Mouse (Mus musculus): ENCODE data around the gene Piezo1. TPM values are rescaled to one million over a fixed set of nuclear protein-coding genes. Genes with fewer than 3 reads are reported as not detected.

Piezo1 gene
- polyA plus RNA-seq, 1 experiment = 146 TPM

GRCm38 (mm10) chr8:122571750-122572267 is 20.7 kb upstream of the Piezo1 start:
- no peak overlapping the region for H3K27ac ChIP-seq (ENCODE audit: insufficient read depth, low read length)
- no peak overlapping the region for H3K4me3 ChIP-seq (ENCODE audit: insufficient read depth, low read length)
- peaks cover 9% of the 10 kb centered on the region; the same call in 1 of the 2 replicates for H3K4me1 ChIP-seq (ENCODE audit: control insufficient read depth, insufficient read depth, low read length)
- TF ChIP-seq POLR2A (IDR thresholded peaks at IDR 0.05; ENCODE audit: low read depth, low read length) = no peak
- no peak for TF ChIP-seq CTCF (IDR thresholded peaks at IDR 0.05; ENCODE audit: borderline replicate concordance, insufficient read depth, low read length)

DNA sequence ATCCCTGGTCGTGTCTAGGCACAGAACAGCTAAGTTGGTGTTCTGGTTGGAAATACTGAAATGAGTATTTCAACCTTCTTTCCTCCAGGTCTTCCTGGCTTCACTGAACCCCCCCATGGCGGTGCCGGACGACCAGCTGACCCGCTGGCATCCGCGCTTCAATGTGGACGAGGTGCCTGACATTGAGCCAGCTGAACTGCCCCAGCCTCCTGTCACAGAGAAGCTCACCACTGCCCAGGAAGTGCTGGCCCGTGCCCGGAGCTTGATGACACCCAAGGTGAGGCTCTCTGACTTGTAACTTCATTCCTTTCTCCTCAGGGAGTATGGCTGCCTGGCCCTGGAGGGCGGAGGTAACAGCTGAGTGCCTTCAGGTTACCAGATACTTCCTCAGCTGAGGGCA is 20.0 kb upstream of the Piezo1 start:
- no peak for TF ChIP-seq POLR2A (IDR thresholded peaks at IDR 0.05; ENCODE audit: low read depth, low read length)
- TF ChIP-seq CTCF (IDR thresholded peaks at IDR 0.05; ENCODE audit: borderline replicate concordance, insufficient read depth, low read length) = no peak
- H3K4me1 ChIP-seq (ENCODE audit: control insufficient read depth, insufficient read depth, low read length) = peaks cover 14% of the 10 kb centered on the region; the same call in 1 of the 2 replicates
- no peak overlapping the region for H3K27ac ChIP-seq (ENCODE audit: insufficient read depth, low read length)
- H3K4me3 ChIP-seq (ENCODE audit: insufficient read depth, low read length) = no peak overlapping the region

- no peak overlapping the region for H3K4me3 ChIP-seq (ENCODE audit: insufficient read depth, low read length)
- peaks cover 8% of the 10 kb centered on the region; the same call in 1 of the 2 replicates for H3K4me1 ChIP-seq (ENCODE audit: control insufficient read depth, insufficient read depth, low read length)
- H3K27ac ChIP-seq (ENCODE audit: insufficient read depth, low read length) = no peak overlapping the region
- TF ChIP-seq CTCF (IDR thresholded peaks at IDR 0.05; ENCODE audit: borderline replicate concordance, insufficient read depth, low read length) (no peak), POLR2A (IDR thresholded peaks at IDR 0.05; ENCODE audit: low read depth, low read length) (no peak)
Measured at GRCm38 (mm10) chr8:122569996-122570395, 18.9 kb upstream of the Piezo1 start.

DNA sequence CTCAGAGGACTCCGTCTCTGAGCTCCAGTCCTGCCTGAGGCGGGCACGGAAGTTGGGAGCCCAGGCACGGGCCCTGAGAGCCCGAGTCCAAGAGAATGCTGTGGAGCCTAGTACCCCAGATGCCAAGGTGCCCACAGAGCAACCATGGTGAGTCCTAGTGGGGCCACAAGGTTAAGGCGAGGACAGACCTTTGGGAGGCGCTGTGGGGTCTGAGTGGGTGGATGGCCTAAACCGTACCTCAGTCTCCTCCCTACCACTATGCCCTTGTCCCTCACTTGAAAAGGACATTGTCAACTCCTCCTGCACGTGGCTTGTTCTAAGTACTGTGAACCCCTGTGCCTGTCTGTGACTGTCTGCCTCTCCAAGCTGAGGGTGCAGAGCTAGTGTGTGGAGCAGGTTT is 18.2 kb upstream of the Piezo1 start:
- peak overlapping the region; percentile 72 for H3K4me3 ChIP-seq (ENCODE audit: insufficient read depth, low read length)
- no peak overlapping the region for H3K27ac ChIP-seq (ENCODE audit: insufficient read depth, low read length)
- TF ChIP-seq CTCF (IDR thresholded peaks at IDR 0.05; ENCODE audit: borderline replicate concordance, insufficient read depth, low read length) (no peak), POLR2A (IDR thresholded peaks at IDR 0.05; ENCODE audit: low read depth, low read length) (no peak)
- H3K4me1 ChIP-seq (ENCODE audit: control insufficient read depth, insufficient read depth, low read length) = peaks cover 6% of the 10 kb centered on the region; the same call in 1 of the 2 replicates

- no peak overlapping the region for H3K27ac ChIP-seq (ENCODE audit: insufficient read depth, low read length)
- peak overlapping the region; percentile 72 for H3K4me3 ChIP-seq (ENCODE audit: insufficient read depth, low read length)
- H3K4me1 ChIP-seq (ENCODE audit: control insufficient read depth, insufficient read depth, low read length) = peaks cover 6% of the 10 kb centered on the region; the same call in 1 of the 2 replicates
- peak; percentile 18; the same call in 1 of the 2 replicates for TF ChIP-seq CTCF (IDR thresholded peaks at IDR 0.05; ENCODE audit: borderline replicate concordance, insufficient read depth, low read length)
- no peak for TF ChIP-seq POLR2A (IDR thresholded peaks at IDR 0.05; ENCODE audit: low read depth, low read length)
Measured at GRCm38 (mm10) chr8:122568881-122569309, 17.8 kb upstream of the Piezo1 start.

- peaks cover 6% of the 10 kb centered on the region; the same call in 1 of the 2 replicates for H3K4me1 ChIP-seq (ENCODE audit: control insufficient read depth, insufficient read depth, low read length)
- H3K27ac ChIP-seq (ENCODE audit: insufficient read depth, low read length) = peak overlapping the region; percentile 73
- peak overlapping the region; percentile 72 for H3K4me3 ChIP-seq (ENCODE audit: insufficient read depth, low read length)
- TF ChIP-seq POLR2A (IDR thresholded peaks at IDR 0.05; ENCODE audit: low read depth, low read length) (no peak), CTCF (IDR thresholded peaks at IDR 0.05; ENCODE audit: borderline replicate concordance, insufficient read depth, low read length) (no peak)
Measured at GRCm38 (mm10) chr8:122568109-122568504, 17.0 kb upstream of the Piezo1 start.

GRCm38 (mm10) chr8:122567361-122568108 is 16.4 kb upstream of the Piezo1 start, which contains the start of gene Cdt1:
Gene Cdt1 (plus strand): TSS chr8:122568015.
- TF ChIP-seq CTCF (IDR thresholded peaks at IDR 0.05; ENCODE audit: borderline replicate concordance, insufficient read depth, low read length) (no peak), POLR2A (IDR thresholded peaks at IDR 0.05; ENCODE audit: low read depth, low read length) (peak; percentile 72)
- Histone ChIP-seq H3K4me1 (ENCODE audit: control insufficient read depth, insufficient read depth, low read length) (peaks cover 6% of the 10 kb centered on the region; the same call in 1 of the 2 replicates), H3K27ac (ENCODE audit: insufficient read depth, low read length) (peak within 1 kb of the TSS; percentile 97), H3K4me3 (ENCODE audit: insufficient read depth, low read length) (peak within 1 kb of the TSS; percentile 72)

DNA sequence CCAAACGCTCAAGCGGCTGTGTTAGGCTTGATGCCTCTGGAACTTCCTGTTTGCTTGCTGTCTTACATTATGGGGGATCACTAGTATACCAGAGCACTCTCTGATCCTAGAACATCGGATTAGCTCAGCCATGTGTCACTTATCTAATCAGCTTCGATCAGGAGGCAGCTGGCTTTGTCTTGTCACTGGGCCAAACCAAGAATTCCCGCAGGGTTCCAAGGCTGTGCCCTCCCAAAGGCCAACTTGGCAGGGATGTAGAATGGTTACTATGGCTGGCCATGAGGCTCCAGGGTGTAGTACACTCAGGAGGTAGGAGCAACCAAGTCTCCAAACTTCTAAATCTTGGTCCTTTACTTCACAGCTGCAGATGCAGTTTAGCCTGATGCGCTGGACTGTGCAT is 15.6 kb upstream of the Piezo1 start:
- H3K4me1 ChIP-seq (ENCODE audit: control insufficient read depth, insufficient read depth, low read length) = peaks cover 6% of the 10 kb centered on the region; the same call in 1 of the 2 replicates
- TF ChIP-seq POLR2A (IDR thresholded peaks at IDR 0.05; ENCODE audit: low read depth, low read length) (no peak), CTCF (IDR thresholded peaks at IDR 0.05; ENCODE audit: borderline replicate concordance, insufficient read depth, low read length) (no peak)
- peak overlapping the region; percentile 42 for H3K4me3 ChIP-seq (ENCODE audit: insufficient read depth, low read length)
- H3K27ac ChIP-seq (ENCODE audit: insufficient read depth, low read length) = peak overlapping the region; percentile 97

DNA sequence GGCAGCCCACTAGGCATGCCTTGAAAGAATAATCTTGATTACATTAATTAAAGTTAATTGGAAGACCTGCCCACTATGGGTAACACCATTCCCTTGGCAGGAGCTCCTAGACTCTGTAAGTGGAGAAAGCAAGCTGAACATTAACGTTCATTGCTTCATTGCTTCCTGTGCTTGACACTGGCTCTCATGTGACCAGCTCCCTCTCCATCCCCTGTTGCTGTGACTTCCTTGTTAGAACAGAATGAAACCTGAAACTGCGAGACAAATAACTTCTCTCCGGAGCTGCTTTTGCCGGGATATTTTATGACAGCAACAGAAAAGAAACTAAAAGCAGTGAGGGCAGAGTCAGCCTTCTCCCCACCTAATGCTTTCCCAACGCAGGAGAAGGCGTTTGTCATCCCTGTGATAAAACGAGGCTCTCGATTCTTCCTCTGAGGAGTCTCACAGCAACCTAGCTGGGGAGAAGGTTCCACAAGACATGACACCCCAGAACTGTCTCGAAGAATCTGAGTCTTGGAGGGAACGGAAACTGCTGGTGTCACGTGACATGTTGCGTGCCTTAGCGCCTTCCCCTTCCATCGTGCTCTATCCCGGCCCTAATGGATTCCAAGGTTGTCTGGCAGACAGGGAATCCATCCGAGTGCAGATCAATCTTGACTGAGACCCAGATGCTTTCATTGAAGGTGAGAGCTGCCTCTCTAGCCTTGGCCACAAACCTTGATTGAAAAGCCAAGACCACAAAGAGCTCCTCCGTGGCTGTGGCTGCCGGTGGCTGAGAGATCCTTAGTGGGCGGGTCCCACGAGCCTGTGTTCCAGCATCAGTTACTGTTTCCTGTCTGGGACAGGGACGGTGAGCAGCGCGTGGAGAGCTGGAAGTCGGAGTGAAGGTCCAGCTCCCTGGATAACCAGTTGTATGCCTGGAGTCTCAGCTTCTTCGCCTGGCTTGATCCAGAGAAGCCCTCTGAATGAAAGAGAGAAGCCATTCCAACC is 13.5 kb upstream of the Piezo1 start:
- TF ChIP-seq CTCF (IDR thresholded peaks at IDR 0.05; ENCODE audit: borderline replicate concordance, insufficient read depth, low read length) (no peak), POLR2A (IDR thresholded peaks at IDR 0.05; ENCODE audit: low read depth, low read length) (no peak)
- H3K4me3 ChIP-seq (ENCODE audit: insufficient read depth, low read length) = no peak overlapping the region
- H3K4me1 ChIP-seq (ENCODE audit: control insufficient read depth, insufficient read depth, low read length) = peaks cover 6% of the 10 kb centered on the region; the same call in 1 of the 2 replicates
- H3K27ac ChIP-seq (ENCODE audit: insufficient read depth, low read length) = no peak overlapping the region
